Mouse (Mus musculus) skeletal muscle tissue, postnatal 0 days (tissue): ENCODE measurements around the gene Gm28635. TPM values are rescaled to one million over a fixed set of nuclear protein-coding genes. Genes with fewer than 3 reads are reported as not detected.

Source experiments
- polyA plus RNA-seq: library from polyadenylated mRNA; unstranded; fragments of >200 nt; fragmentation: Nextera tagmentation; extraction: Ambion mirVana; gene quantifications from 2 replicates; pipeline ENCODE4 v1.2.1, GENCODE M21; 2015

Gene Gm28635
- polyA plus RNA-seq: not detected in 2 replicates

GRCm38 (mm10) chr2:84677968-84678880, at the start of gene Gm28635, which contains the start of gene Med19:
Gene Gm28635, minus strand, starts transcription at chr2:84678041.
Gene Med19, plus strand, starts transcription at chr2:84678402.

GRCm38 (mm10) chr2:84727172-84727858, 49.5 kb upstream of the Gm28635 start, which contains the start of gene Clp1:
Gene Clp1, minus strand, starts transcription at chr2:84727350.

GRCm38 (mm10) chr2:84714811-84715561, 37.1 kb upstream of the Gm28635 start, which contains the start of gene Zdhhc5:
Gene Zdhhc5, minus strand, starts transcription at chr2:84715180.

GRCm38 (mm10) chr2:84679016-84679415, 1.2 kb upstream of the Gm28635 start, which contains the start of gene Tmx2:
Gene Tmx2, minus strand, starts transcription at chr2:84679140.

GRCm38 (mm10) chr2:84670569-84670933, 7.3 kb downstream of the Gm28635 start, which contains the start of gene Selenoh:
Gene Selenoh, minus strand, starts transcription at chr2:84670770.

GRCm38 (mm10) chr2:84658806-84659205, 19.0 kb downstream of the Gm28635 start, which contains the start of gene Btbd18:
Gene Btbd18, plus strand, starts transcription at chr2:84659079.

GRCm38 (mm10) chr2:84650464-84651195, 27.2 kb downstream of the Gm28635 start, which contains the start of gene Ctnnd1:
Gene Ctnnd1, minus strand, starts transcription at chr2:84650765.

Other genes starting within 250 kb of the Gm28635 start
- 20.7 and 23.2 TPM in 2 replicates for gene Tfpi, start 201.3 kb downstream of the Gm28635 start, polyA plus RNA-seq
- 21.5 and 22.2 TPM in 2 replicates for gene Ctnnd1, start 27.3 kb downstream of the Gm28635 start, polyA plus RNA-seq
- 0.05 and 0.08 TPM in 2 replicates for gene Btbd18, start 19.0 kb downstream of the Gm28635 start, polyA plus RNA-seq
- 60.9 and 74.7 TPM in 2 replicates for gene Selenoh, start 7.3 kb downstream of the Gm28635 start, polyA plus RNA-seq
- gene Med19, start 361 bp upstream of the Gm28635 start, polyA plus RNA-seq: 12.2 and 14.2 TPM in 2 replicates
- gene Tmx2, start 1.1 kb upstream of the Gm28635 start, polyA plus RNA-seq: 55.8 and 69.9 TPM in 2 replicates
- 13.4 and 17.7 TPM in 2 replicates for gene Zdhhc5, start 37.1 kb upstream of the Gm28635 start, polyA plus RNA-seq
- gene Clp1, start 49.3 kb upstream of the Gm28635 start, polyA plus RNA-seq: 10.5 and 12.6 TPM in 2 replicates
- 1.5 and 1.6 TPM in 2 replicates for gene Ypel4, start 56.0 kb upstream of the Gm28635 start, polyA plus RNA-seq
- 1.8 and 2.0 TPM in 2 replicates for gene Gm19426, start 65.6 kb upstream of the Gm28635 start, polyA plus RNA-seq
- 64.7 and 70.4 TPM in 2 replicates for gene Serping1, start 97.4 kb upstream of the Gm28635 start, polyA plus RNA-seq
- 20.2 and 24.6 TPM in 2 replicates for gene Ube2l6, start 120.8 kb upstream of the Gm28635 start, polyA plus RNA-seq
- 106 and 109 TPM in 2 replicates for gene Smtnl1, start 144.6 kb upstream of the Gm28635 start, polyA plus RNA-seq
- gene Timm10, start 149.0 kb upstream of the Gm28635 start, polyA plus RNA-seq: 67.6 and 83.8 TPM in 2 replicates
- gene Slc43a1, start 160.8 kb upstream of the Gm28635 start, polyA plus RNA-seq: 7.4 and 10.3 TPM in 2 replicates
- gene Rtn4rl2, start 208.7 kb upstream of the Gm28635 start, polyA plus RNA-seq: 0.45 TPM in 2 replicates